Mouse (Mus musculus) ES-E14 (cell line): ENCODE results near the gene Pde6b. TPM values are rescaled to one million over a fixed set of nuclear protein-coding genes. Genes with fewer than 3 reads are reported as not detected.

ENCODE experiments used
- DNase-seq: peaks from one replicate; pipeline ENCODE4 v3.0.0-alpha.2; 2013; ENCODE audit warnings: low read depth, low spot score
- H3K27ac ChIP-seq: 2 replicates; pipeline ENCODE4 v1.5.1; 2012; ENCODE audit warnings: low read depth, mild to moderate bottlenecking, low read length, moderate library complexity, mixed read lengths; ENCODE audit not compliant: poor library complexity, insufficient read depth, severe bottlenecking
- H3K36me3 ChIP-seq: 2 replicates; pipeline ENCODE4 v1.6.1; 2012; ENCODE audit warnings: mild to moderate bottlenecking, low read length, moderate library complexity, mixed read lengths; ENCODE audit not compliant: control insufficient read depth, poor library complexity, insufficient read depth, severe bottlenecking
- H3K4me1 ChIP-seq, 2 experiments: fragments of 150-350 bp in 1 of 2; sonication (generic) in 1 of 2; 2 replicates each; pipeline ENCODE4 v1.6.1; 2012; ENCODE audit warnings: low read length in 2 of 2, mild to moderate bottlenecking in 1 of 2, mixed read lengths in 1 of 2; ENCODE audit not compliant: control insufficient read depth in 2 of 2, insufficient read depth in 2 of 2, poor library complexity in 1 of 2
- H3K4me3 ChIP-seq, 2 experiments: fragments of 150-350 bp in 1 of 2; sonication (generic) in 1 of 2; 2 replicates each; pipeline ENCODE4 v1.5.1; 2012; ENCODE audit warnings: low read length in 2 of 2, low read depth in 1 of 2, mild to moderate bottlenecking in 1 of 2, mixed read lengths in 1 of 2; ENCODE audit not compliant: insufficient read depth in 1 of 2, poor library complexity in 1 of 2, severe bottlenecking in 1 of 2
- H3K9ac ChIP-seq: 2 replicates; pipeline ENCODE4 v1.6.1; 2012; ENCODE audit warnings: low read depth, mild to moderate bottlenecking, low read length, mixed read lengths; ENCODE audit not compliant: poor library complexity, insufficient read depth, severe bottlenecking
- H3K9me3 ChIP-seq: fragments of 150-350 bp; sonication (generic); 2 replicates; pipeline ENCODE4 v1.6.1; 2012; ENCODE audit warnings: low read depth, mild to moderate bottlenecking, low read length; ENCODE audit not compliant: control insufficient read depth, insufficient read depth
- CHD2 ChIP-seq: IDR thresholded peaks from 2 replicates; pipeline ENCODE4 v1.6.1; 2014; ENCODE audit warnings: mild to moderate bottlenecking, low read depth, low read length, inconsistent platforms
- HCFC1 ChIP-seq: IDR thresholded peaks from 2 replicates; pipeline ENCODE4 v1.6.1; 2012; ENCODE audit warnings: low read length, inconsistent platforms, borderline replicate concordance; ENCODE audit not compliant: insufficient read depth
- MAFK ChIP-seq: IDR thresholded peaks from 2 replicates; pipeline ENCODE4 v1.6.1; 2014; ENCODE audit warnings: mild to moderate bottlenecking, low read depth, low read length, inconsistent platforms; ENCODE audit not compliant: insufficient read depth
- ZC3H11A ChIP-seq: IDR thresholded peaks from 2 replicates; pipeline ENCODE4 v1.6.1; 2012; ENCODE audit warnings: low read depth, mild to moderate bottlenecking, inconsistent platforms, low read length, borderline replicate concordance
- ZNF384 ChIP-seq: IDR thresholded peaks from 2 replicates; pipeline ENCODE4 v1.6.1; 2012; ENCODE audit warnings: low read depth, low read length, inconsistent platforms
- in situ Hi-C, 2 experiments: fragments of 600-800 bp; cut with MboI; formaldehyde crosslinking; loops; one replicate each; pipeline ENCODE4 v1.15.1; 2025; ENCODE audit warnings: low sequenced_read_pairs in 2 of 2, inconsistent platforms in 1 of 2; ENCODE audit not compliant: unreplicated experiment in 2 of 2
- total RNA-seq: library from RNA; depleted of rRNA; stranded (reverse); fragments of 300-350 nt; gene quantifications from 2 replicates; pipeline ENCODE4 v1.2.3, GENCODE M21; 2012

The Pde6b gene
- total RNA-seq, 1 experiment, result 0.04 TPM

DNA sequence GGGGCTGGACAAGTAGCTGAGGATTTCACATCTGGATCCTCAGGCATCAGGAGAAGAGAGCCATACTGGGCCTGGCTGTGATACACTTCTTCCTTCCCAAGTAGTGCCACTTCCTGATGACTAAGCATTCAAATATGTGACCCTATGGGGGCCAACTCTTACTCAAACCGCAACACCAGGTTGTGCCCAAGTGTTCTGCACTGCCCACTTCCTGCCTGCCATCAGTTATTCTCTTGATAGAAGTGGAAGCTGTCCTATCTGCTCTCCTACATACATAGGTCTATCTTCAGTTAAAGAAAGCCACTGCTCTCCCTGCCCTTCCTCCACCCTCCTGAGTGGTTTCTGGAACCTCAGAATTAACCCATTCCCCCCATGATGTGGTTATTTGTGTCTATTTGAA, 17.3 kb downstream of the Pde6b start:
- Histone ChIP-seq H3K4me3 (no peak overlapping the region), H3K27ac (no peak overlapping the region), H3K9me3 (no peaks in the 10 kb centered on the region), H3K4me1 (0 out of 4 replicates have a peak, but pooled peaks cover 0 to 1% of the 10 kb centered on the region in 2 experiments), H3K36me3 (no peaks in the 10 kb centered on the region), H3K9ac (no peak overlapping the region)
- no peak for TF ChIP-seq MAFK
- TF ChIP-seq HCFC1, result no peak
- no peak for TF ChIP-seq CHD2
- no peak for TF ChIP-seq ZC3H11A
- no peak for TF ChIP-seq ZNF384
- in situ Hi-C loops, result no loop called here
- DNase-seq, result no peak

GRCm38 (mm10) chr5:108406977-108407376, 18.8 kb downstream of the Pde6b start:
- Histone ChIP-seq H3K4me3 (no peak overlapping the region), H3K27ac (no peak overlapping the region), H3K9me3 (no peaks in the 10 kb centered on the region), H3K9ac (no peak overlapping the region), H3K36me3 (no peaks in the 10 kb centered on the region), H3K4me1 (0 out of 4 replicates have a peak, but pooled peaks cover 0 to 1% of the 10 kb centered on the region in 2 experiments)
- no peak for DNase-seq
- in situ Hi-C loops, result no loop called here
- TF ChIP-seq MAFK (no peak), ZC3H11A (no peak), CHD2 (no peak), ZNF384 (no peak), HCFC1 (no peak)

DNA sequence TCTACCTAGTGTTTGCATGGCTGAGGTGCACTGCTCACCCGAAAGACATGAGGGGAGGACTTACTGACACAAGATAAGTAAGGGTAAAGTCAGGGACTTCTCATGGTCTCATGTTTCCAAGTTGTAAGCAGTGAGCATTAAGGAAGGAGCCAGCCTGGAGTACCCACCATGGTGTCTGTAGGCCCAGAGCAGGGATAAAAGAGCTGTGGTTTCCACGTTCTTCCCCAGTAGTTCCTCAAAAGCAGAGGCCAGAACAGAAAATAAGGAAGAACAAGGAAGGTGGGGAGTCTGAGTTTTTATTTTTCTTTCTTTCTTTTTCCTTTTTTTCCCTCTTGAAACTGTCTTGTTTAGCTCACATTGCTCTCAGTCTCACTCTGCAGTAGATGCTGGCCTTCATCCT, 26.5 kb downstream of the Pde6b start:
- Histone ChIP-seq H3K4me3 (no peak overlapping the region), H3K36me3 (no peaks in the 10 kb centered on the region), H3K4me1 (no peaks in the 10 kb centered on the region), H3K9ac (no peak overlapping the region), H3K9me3 (no peaks in the 10 kb centered on the region), H3K27ac (no peak overlapping the region)
- TF ChIP-seq HCFC1 (no peak), MAFK (no peak), CHD2 (no peak)
- DNase-seq, result no peak
- in situ Hi-C loops, result no loop called here

DNA sequence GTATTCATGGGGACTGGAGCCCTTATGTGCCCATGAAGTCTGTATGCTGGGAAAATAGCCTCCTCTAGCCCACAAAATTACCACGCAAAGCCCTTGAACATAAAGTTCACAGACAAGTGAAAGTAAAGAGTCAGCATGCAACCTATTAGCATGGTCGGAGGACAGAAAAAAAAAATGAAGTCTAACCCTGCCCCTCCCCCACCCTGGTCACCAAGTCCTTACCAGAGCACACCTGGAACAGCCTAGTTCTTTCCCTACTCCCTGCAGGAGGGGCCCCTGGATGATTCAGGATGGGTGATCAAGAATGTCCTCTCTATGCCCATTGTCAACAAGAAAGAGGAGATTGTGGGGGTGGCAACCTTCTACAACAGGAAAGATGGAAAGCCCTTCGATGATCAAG, 34.5 kb downstream of the Pde6b start:
- Histone ChIP-seq H3K4me3 (no peak overlapping the region), H3K27ac (no peak overlapping the region), H3K9me3 (no peaks in the 10 kb centered on the region), H3K9ac (no peak overlapping the region), H3K36me3 (no peaks in the 10 kb centered on the region), H3K4me1 (no peaks in the 10 kb centered on the region)
- no peak for DNase-seq
- no peak for TF ChIP-seq HCFC1
- TF ChIP-seq MAFK, result no peak
- TF ChIP-seq CHD2, result no peak
- no peak for TF ChIP-seq ZNF384
- no peak for TF ChIP-seq ZC3H11A
- in situ Hi-C loops, result no loop called here

- no peak overlapping the region for H3K27ac ChIP-seq
- no peak overlapping the region for H3K9ac ChIP-seq
- H3K4me1 ChIP-seq, result no peaks in the 10 kb centered on the region
- no peak overlapping the region for H3K4me3 ChIP-seq
- TF ChIP-seq ZC3H11A, result no peak
- TF ChIP-seq CHD2, result no peak
- no peak for TF ChIP-seq ZNF384
- TF ChIP-seq HCFC1, result no peak
- TF ChIP-seq MAFK, result no peak
- no peaks in the 10 kb centered on the region for H3K9me3 ChIP-seq
- DNase-seq, result no peak
- H3K36me3 ChIP-seq, result no peaks in the 10 kb centered on the region
- in situ Hi-C loops, result no loop called here
Observed at GRCm38 (mm10) chr5:108423427-108423826, 35.2 kb downstream of the Pde6b start.
